In the genomic region with DNA sequence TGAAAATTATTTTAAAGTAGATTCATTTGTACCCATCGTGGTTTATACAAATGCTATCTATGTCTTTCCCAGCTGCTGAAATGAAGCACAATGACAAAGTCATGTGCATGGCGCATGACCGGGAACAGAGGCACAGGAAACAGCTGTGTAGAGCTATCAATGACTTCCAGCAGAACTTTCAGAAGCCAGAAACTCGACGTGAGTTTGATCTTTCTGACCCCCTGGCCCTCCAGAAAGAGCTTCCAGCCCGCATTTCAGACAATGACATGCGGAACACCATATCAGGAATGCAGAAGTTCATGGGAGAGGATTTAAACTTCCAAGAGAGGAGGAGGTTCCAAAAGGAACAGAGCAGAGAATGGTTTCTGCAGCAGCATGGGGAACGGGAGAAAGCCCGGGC, we compare ENCODE assay signal across 23 mouse cellular contexts. TPM values are rescaled to one million over a fixed set of nuclear protein-coding genes. Genes with fewer than 3 reads are reported as not detected.
"Had no signal": no experiment of that assay in that cellular context is flagged by ENCODE, and none has a peak within 500 bp of the region (broad histone marks: within the 10 kb centered on the region; RNA-seq: fewer than 3 reads in every experiment).

No protein-coding gene starts in this region.

- H3K4me2 ChIP-seq: limb, embryonic 13.5 days; liver, embryonic 12.5 days; liver, embryonic 15.5 days; lung, embryonic 15.5 days; neural tube, embryonic 13.5 days had no signal

- H3K9me3 ChIP-seq: limb, embryonic 10.5 days; limb, embryonic 13.5 days; liver, embryonic 12.5 days; liver, embryonic 15.5 days; lung, embryonic 15.5 days; neural tube, embryonic 13.5 days had no signal

- H3K4me3 ChIP-seq: limb, embryonic 10.5 days; limb, embryonic 13.5 days; liver, embryonic 12.5 days; liver, embryonic 15.5 days; lung, embryonic 15.5 days; myocyte; neural tube, embryonic 13.5 days had no signal

- H3K4me1 ChIP-seq: liver, embryonic 12.5 days had no signal

- H3K27me3 ChIP-seq: lung, embryonic 15.5 days had no signal

- ATAC-seq: liver, embryonic 12.5 days; midbrain, embryonic 16.5 days had no signal

- DNase-seq: kidney, adult 2 months; kidney, postnatal 10 days; kidney, postnatal 4 days; liver; lung, adult 18-20 months; lung, postnatal 10 days; lung, postnatal 36 days; retina, postnatal 1 day; right cerebral cortex, postnatal 25 days; thymus, adult 18-20 months; thymus, postnatal 36 days had no signal

- H3K27ac ChIP-seq: limb, embryonic 10.5 days; limb, embryonic 13.5 days; liver, embryonic 12.5 days; liver, embryonic 15.5 days; lung, embryonic 15.5 days; neural tube, embryonic 13.5 days had no signal

- H3K9ac ChIP-seq: limb, embryonic 13.5 days; liver, embryonic 12.5 days; liver, embryonic 15.5 days; lung, embryonic 15.5 days; neural tube, embryonic 13.5 days had no signal

- H3K36me3 ChIP-seq: limb, embryonic 10.5 days; limb, embryonic 13.5 days; liver, embryonic 12.5 days; liver, embryonic 15.5 days; lung, embryonic 15.5 days; neural tube, embryonic 13.5 days had no signal

RNA-seq across cellular contexts. Expression of gene Ribc2, which starts 3.3 kb away (rescaled TPM):
- total RNA-seq: left cerebral cortex, postnatal 25 days; megakaryocyte-erythroid progenitor cell, adult 5-6 weeks; monocyte, adult 5-6 weeks; neutrophil, adult 5-6 weeks had no signal
- polyA plus RNA-seq: liver, embryonic 12.5 days; liver, embryonic 15.5 days; myocyte had no signal

RNA-seq across cellular contexts. Expression of gene Smc1b, which starts 3.4 kb away (rescaled TPM):
- total RNA-seq: left cerebral cortex, postnatal 25 days; megakaryocyte-erythroid progenitor cell, adult 5-6 weeks; monocyte, adult 5-6 weeks; neutrophil, adult 5-6 weeks had no signal
- polyA plus RNA-seq: kidney, adult 2 months; neural tube, embryonic 13.5 days had no signal
